Mouse (Mus musculus) embryonic facial prominence, embryonic 15.5 days (tissue): Measurements from ENCODE around the gene Acbd7. TPM values are rescaled to one million over a fixed set of nuclear protein-coding genes. Genes with fewer than 3 reads are reported as not detected.

Experiments
- ATAC-seq: fragments of 200-750 bp; cut with Nextera tagmentation; 2 replicates; pipeline ENCODE4 v1.8.0; 2017; ENCODE audit warnings: low read depth, moderate TSS enrichment; ENCODE audit not compliant: insufficient number of reproducible peaks, low FRiP score, low TSS enrichment
- H3K27ac ChIP-seq: fragments of 300-500 bp; sonication (generic); replicated peaks from 2 replicates; pipeline ENCODE4 v1.5.1; 2015; ENCODE audit warnings: mild to moderate bottlenecking, inconsistent platforms
- H3K27me3 ChIP-seq: fragments of 300-500 bp; sonication (generic); 2 replicates; pipeline ENCODE4 v1.6.1; 2015; ENCODE audit warnings: inconsistent platforms
- H3K36me3 ChIP-seq: fragments of 300-500 bp; sonication (generic); 2 replicates; pipeline ENCODE4 v1.6.1; 2015; ENCODE audit warnings: mild to moderate bottlenecking, inconsistent platforms
- H3K4me1 ChIP-seq: fragments of 300-500 bp; sonication (generic); 2 replicates; pipeline ENCODE4 v1.6.1; 2015; ENCODE audit warnings: inconsistent platforms
- H3K4me2 ChIP-seq: fragments of 300-500 bp; sonication (generic); replicated peaks from 2 replicates; pipeline ENCODE4 v1.6.1; 2015; ENCODE audit warnings: mild to moderate bottlenecking, inconsistent platforms
- H3K4me3 ChIP-seq: fragments of 300-500 bp; sonication (generic); replicated peaks from 2 replicates; pipeline ENCODE4 v1.5.1; 2015; ENCODE audit warnings: mild to moderate bottlenecking, inconsistent platforms
- H3K9ac ChIP-seq: fragments of 300-500 bp; sonication (generic); 2 replicates; pipeline ENCODE4 v1.6.1; 2015; ENCODE audit warnings: inconsistent platforms
- H3K9me3 ChIP-seq: fragments of 300-500 bp; sonication (generic); replicated peaks from 2 replicates; pipeline ENCODE4 v1.6.1; 2016; ENCODE audit warnings: inconsistent platforms
- WGBS: fragments of 180-500 bp; shearing (Covaris S2); methylation state at CpG from one replicate; pipeline ENCODE4 v1.1.7; 2015; 5-methylcytosine and 5-hydroxymethylcytosine counted together
- polyA plus RNA-seq: library from polyadenylated mRNA; unstranded; fragments of >200 nt; fragmentation: Nextera tagmentation; extraction: Ambion mirVana; gene quantifications from 2 replicates; pipeline ENCODE4 v1.2.1, GENCODE M21; 2015

Gene Acbd7
- 3.5 and 3.8 TPM in 2 replicates for polyA plus RNA-seq

DNA sequence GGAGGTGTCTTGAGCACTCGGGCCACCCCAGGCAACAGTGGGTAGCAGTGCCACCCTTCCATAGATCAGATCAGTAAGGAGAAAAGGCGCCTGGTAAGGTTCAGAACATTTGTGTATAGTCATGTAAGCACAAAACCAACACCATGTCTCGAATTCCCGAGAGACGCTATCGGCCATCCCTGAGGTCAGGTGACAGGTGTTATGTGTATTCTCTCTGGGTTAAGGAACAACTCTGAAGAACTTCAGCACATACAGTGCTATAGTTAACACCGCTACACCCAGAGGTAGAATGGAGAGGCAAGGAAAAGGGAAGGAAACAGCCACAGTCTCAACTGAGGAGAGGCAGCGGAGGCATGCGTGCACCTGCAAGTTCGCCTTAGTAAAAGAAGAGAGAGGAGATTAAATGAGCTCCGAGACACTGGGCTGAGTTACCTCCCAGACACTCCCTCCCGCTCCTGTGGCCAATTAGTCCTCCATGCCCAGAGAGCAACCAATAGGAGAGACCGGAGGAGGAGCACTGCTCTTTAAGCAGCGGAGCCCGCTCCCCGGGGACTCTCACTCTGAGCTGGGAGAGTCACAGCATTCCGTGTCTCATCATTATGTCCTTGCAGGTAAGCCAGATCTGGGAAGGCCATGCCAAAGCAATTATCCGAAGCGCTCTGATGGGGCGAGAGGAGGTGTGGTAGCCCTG, at the start of gene Acbd7:
Gene Acbd7, plus strand, starts transcription at position 558 of the 691 bp plus-strand sequence.
- Histone ChIP-seq H3K27me3 (0 out of 2 replicates have a peak, but pooled peaks cover 7% of the 10 kb centered on the region), H3K4me2 (peak within 1 kb of the TSS; percentile 46), H3K9ac (0 out of 2 replicates have a peak within 1 kb of the TSS, but pooled peaks have one; percentile 9), H3K27ac (no peak within 1 kb of the TSS), H3K4me1 (peaks cover 17% of the 10 kb centered on the region), H3K9me3 (no peaks in the 10 kb centered on the region), H3K4me3 (peak within 1 kb of the TSS; percentile 21), H3K36me3 (no peaks in the 10 kb centered on the region)
- 5% methylated on average over 20 of the region's 20 CpGs for WGBS
- no peak for ATAC-seq

DNA sequence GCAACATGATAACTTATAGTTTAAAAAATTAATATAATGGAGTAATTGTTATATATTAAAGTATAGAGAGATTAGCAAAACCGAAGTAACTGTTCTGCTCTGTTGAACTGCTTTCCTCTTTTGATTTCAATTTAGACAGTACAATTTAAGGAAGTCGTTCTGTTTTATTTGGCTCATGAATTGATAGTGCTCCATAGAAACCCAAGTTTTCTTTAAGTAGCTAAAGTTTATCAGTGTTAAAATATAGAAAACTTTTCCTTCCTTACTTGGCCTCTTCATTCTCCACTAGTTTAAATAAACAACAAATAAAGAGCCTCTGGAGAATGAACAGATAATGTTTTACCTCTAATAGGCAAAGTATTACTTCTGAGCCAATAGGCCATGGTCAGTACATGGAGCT, 49.7 kb upstream of the Acbd7 start:
- WGBS, result 80% methylated on average over 2 of the region's 2 CpGs
- H3K27ac ChIP-seq, result no peak overlapping the region
- no peak overlapping the region for H3K9ac ChIP-seq
- no peak for ATAC-seq
- no peaks in the 10 kb centered on the region for H3K27me3 ChIP-seq
- H3K4me2 ChIP-seq, result no peak overlapping the region
- H3K4me3 ChIP-seq, result no peak overlapping the region
- H3K36me3 ChIP-seq, result no peaks in the 10 kb centered on the region
- no peaks in the 10 kb centered on the region for H3K9me3 ChIP-seq
- peaks cover 8% of the 10 kb centered on the region for H3K4me1 ChIP-seq

DNA sequence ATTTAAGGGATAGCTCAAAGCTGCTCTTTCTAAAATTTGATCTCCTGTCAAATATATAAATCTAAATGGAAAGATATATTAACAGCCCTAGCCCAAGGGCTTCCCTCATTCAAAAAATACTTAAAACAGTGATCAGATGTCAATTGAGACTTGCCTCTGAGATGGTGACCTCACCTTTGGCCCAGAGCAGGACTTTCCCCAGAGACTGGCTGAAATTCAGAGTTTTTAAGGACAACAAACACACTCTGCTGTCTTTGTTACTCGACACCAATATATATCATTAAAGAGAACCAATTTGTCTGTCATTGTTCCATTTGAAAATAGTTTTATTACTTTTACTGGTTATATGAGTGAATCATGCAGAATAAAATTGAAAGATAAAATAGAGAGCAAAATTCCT, 46.4 kb upstream of the Acbd7 start:
- Histone ChIP-seq H3K4me3 (no peak overlapping the region), H3K4me2 (no peak overlapping the region), H3K36me3 (no peaks in the 10 kb centered on the region), H3K9ac (no peak overlapping the region), H3K27ac (no peak overlapping the region), H3K4me1 (no peaks in the 10 kb centered on the region), H3K27me3 (no peaks in the 10 kb centered on the region), H3K9me3 (no peaks in the 10 kb centered on the region)
- ATAC-seq, result no peak
- 86% methylated on average over 1 of the region's 1 CpGs for WGBS

DNA sequence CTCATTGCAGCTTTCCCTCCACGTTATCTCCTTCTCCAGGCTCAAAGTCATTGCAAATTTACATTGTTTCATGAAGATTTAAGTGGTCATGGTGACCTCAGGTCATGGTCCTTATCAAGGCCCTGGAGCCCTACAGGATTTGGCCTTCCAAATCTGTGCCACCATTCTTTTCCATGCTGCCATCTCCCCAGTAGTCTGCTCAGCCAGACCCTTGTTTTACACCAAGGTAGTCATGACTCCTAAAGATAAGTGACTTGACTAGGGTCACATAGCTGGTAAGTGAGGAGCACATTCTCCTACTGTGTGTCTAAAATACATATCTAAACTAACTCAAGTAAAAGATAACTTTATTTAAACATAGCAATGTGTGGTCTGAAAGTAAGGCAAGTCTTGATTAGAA, 43.8 kb upstream of the Acbd7 start:
- WGBS, result 94% methylated on average over 1 of the region's 1 CpGs

DNA sequence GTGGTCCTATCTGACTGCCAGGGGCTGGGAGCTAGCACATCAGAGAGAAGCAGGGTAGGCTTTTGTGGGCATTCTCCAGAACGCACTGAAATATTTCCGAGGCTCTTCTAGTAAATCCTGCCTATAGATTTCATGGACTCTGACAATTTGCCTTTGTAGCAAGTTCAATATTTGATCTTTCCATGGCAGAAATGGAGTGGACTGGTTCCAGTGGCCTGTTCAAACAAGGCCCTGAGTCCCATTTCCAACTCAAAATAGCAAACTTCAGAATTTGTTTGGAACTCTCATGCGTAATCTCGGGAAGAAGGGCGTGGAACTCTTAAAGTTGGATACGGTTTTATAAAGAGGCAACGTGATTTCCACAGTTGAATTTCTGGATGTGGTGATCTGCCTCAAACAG, 40.1 kb upstream of the Acbd7 start:
- Histone ChIP-seq H3K27me3 (no peaks in the 10 kb centered on the region), H3K36me3 (no peaks in the 10 kb centered on the region), H3K4me2 (no peak overlapping the region), H3K4me1 (no peaks in the 10 kb centered on the region), H3K9ac (no peak overlapping the region), H3K27ac (no peak overlapping the region), H3K9me3 (no peaks in the 10 kb centered on the region), H3K4me3 (no peak overlapping the region)
- 74% methylated on average over 7 of the region's 7 CpGs for WGBS
- ATAC-seq, result no peak

More for the DNA sequence above, 43.8 kb upstream of the Acbd7 start:
- Histone ChIP-seq H3K36me3 (no peaks in the 10 kb centered on the region), H3K9ac (no peak overlapping the region), H3K9me3 (no peaks in the 10 kb centered on the region), H3K27ac (no peak overlapping the region), H3K4me3 (no peak overlapping the region), H3K4me1 (no peaks in the 10 kb centered on the region), H3K27me3 (no peaks in the 10 kb centered on the region), H3K4me2 (no peak overlapping the region)
- no peak for ATAC-seq

DNA sequence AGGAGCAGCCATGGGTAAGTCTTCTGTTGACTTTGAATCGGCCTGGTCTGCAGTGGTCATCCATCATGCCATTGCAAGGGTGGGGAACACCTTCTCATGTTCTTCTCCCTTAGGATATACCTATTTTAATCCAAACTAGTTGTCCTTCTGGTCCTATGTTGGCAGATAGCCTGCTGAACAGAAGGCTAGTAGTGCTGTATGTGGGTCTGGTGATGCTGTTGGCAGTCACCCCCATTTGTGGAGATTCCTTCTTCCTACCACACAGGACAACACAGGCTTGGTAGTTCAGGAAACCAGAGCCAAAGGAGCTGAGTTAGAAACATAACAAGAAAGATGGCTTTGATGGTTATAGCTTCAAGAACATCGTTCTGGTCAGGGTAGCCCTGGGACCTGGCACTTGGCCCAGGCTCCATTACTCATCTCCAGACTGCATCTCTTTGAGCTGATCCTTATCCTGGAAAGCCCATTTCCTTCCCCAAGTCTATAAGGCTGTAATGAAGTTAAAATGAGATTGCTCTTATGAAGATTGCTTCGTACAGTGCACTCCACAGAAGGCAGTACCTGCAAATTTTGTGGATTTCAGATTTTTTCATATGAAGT, 30.4 kb upstream of the Acbd7 start:
- ATAC-seq, result no peak
- H3K4me1 ChIP-seq, result no peaks in the 10 kb centered on the region
- WGBS, result 74% methylated on average over 3 of the region's 3 CpGs

DNA sequence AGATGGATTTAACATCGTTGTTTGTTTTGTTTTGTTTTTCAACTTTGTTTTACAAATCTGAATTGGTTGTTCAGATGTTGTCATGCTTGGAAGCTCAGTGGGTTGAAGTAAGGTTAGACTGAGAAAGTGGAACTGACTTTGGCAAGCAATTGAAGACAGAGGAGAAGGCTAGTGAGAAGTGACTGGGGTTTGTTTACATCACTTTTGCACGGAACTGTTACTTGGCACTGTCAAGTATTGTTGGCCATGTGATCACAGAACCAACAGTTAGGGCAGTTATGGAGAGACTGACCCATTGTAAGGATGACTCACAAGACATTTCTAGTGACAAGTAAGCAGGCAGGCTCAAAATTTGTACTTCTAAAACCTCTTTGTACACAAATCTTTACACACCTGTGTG, 12.8 kb upstream of the Acbd7 start:
- Histone ChIP-seq H3K27ac (no peak overlapping the region), H3K9me3 (no peaks in the 10 kb centered on the region), H3K4me3 (no peak overlapping the region), H3K4me2 (no peak overlapping the region), H3K9ac (no peak overlapping the region), H3K27me3 (no peaks in the 10 kb centered on the region), H3K4me1 (no peaks in the 10 kb centered on the region), H3K36me3 (peaks cover 52% of the 10 kb centered on the region)
- ATAC-seq, result no peak
- 86% methylated on average over 2 of the region's 2 CpGs for WGBS

More for the DNA sequence above, 30.4 kb upstream of the Acbd7 start:
- Histone ChIP-seq H3K9ac (no peak overlapping the region), H3K27me3 (no peaks in the 10 kb centered on the region), H3K36me3 (peaks cover 10% of the 10 kb centered on the region), H3K9me3 (no peaks in the 10 kb centered on the region), H3K4me2 (no peak overlapping the region), H3K4me3 (no peak overlapping the region), H3K27ac (no peak overlapping the region)

DNA sequence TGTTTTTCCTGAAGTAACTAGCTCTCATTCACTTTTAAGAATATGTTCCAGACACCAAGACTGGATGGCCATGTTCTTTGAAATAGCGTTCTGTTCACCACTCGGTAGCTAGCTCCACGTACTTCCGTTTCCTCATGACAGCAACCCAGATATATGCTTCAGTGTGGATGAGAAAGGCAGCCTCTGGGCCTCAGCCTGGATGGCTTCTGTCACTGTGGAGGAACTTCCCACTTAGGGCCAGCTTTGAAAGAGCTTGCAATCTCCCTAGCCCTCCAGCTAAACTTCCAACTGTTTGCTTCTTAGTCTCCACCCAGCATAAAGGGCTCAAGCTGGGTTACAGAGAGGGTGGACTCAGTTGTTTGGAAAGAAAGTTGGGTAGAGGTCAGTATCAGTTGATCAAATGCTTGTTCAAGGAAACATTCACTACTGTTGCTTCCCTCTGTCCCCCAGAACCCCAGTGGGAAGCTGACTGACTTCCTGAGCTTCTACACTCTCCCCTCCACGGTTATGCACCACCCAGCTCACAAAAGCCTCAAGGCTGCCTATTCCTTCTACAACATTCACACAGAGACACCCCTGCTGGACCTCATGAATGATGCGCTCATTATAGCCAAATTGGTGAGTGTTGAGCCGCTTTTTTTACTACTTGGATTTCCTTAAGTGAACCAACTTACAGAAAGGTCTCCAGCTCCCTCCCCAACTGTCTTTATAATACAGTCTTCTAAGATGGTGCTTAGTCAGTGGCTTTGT, 11.4 kb upstream of the Acbd7 start:
- H3K4me3 ChIP-seq, result no peak overlapping the region
- H3K36me3 ChIP-seq, result peaks cover 56% of the 10 kb centered on the region
- 88% methylated on average over 7 of the region's 7 CpGs for WGBS
- H3K4me2 ChIP-seq, result no peak overlapping the region
- H3K9ac ChIP-seq, result no peak overlapping the region
- no peaks in the 10 kb centered on the region for H3K27me3 ChIP-seq
- no peaks in the 10 kb centered on the region for H3K4me1 ChIP-seq
- H3K27ac ChIP-seq, result no peak overlapping the region
- no peaks in the 10 kb centered on the region for H3K9me3 ChIP-seq
- no peak for ATAC-seq

DNA sequence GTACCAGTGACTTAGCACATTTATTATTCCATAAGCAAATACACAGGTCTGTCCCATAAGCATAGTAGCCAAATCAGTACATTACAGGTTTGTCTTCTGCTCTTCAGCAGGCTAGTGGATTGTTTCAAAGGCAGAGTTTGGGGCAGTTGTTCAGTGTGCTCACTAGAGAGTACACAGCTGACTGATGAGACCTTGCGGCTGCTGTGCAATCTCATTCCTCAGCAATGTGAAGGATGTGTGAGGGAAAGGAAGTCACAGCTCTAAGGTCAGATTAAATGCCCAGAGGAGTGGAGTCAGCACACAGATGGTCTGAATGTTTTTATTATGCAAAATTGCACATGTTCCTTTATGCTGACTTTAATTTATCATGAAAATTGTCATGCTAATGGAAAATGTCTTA, 9.4 kb upstream of the Acbd7 start:
- Histone ChIP-seq H3K9me3 (no peaks in the 10 kb centered on the region), H3K27me3 (no peaks in the 10 kb centered on the region), H3K4me1 (peaks cover 6% of the 10 kb centered on the region), H3K36me3 (peaks cover 59% of the 10 kb centered on the region), H3K9ac (no peak overlapping the region), H3K4me2 (no peak overlapping the region), H3K27ac (no peak overlapping the region), H3K4me3 (no peak overlapping the region)
- whole genome bisulfite sequencing, result 82% methylated on average over 1 of the region's 1 CpGs
- no peak for ATAC-seq

DNA sequence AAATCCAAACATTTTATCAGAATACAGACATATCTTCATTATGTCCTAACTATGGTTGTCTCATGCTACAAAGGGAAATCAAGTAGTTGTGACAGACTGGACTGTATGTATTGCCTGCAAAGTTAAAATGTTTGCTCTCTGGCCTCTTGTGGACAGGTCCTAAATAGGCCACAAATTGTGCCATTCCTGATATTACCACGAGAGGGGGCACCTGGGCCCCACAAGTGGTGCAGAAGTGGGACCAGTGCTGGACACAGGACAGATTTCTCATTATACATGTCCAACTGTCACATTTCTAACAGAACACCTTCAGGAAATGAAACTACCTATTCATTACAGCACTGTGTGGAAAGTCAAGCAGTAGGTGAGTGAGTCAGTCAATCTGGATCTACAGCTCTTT, 8.6 kb upstream of the Acbd7 start:
- no peak for ATAC-seq
- WGBS, result 30% methylated on average over 1 of the region's 1 CpGs
- H3K4me3 ChIP-seq, result no peak overlapping the region

DNA sequence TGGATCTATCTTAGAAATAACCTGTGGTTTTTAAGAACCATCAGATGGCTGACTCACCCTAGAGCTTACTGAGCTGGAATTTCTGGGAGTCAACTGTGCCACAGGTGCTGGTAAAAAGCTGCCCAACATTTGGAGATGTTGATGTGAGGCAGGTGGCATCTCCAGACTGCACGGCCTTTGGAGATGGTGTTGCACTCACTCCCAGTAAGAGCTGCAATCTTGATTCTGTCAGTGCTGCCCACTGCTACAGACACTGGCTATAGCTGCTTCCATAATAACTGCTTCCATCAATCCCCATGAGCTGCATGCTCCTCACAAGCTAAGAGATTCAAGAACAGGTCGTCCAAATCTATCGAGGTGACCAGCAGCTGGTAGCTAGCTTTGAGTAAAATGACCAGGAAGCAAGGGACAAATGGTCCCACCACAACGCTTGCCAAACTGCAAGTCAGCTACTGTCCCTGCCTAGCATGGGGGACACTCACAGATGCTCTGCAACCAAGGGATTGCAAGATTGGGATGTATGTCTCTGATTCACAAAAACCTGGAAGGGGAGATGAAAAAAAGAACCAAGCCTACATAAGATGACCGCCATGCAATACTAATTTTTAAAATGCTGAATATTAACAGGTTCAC, 4.8 kb upstream of the Acbd7 start:
- Histone ChIP-seq H3K9me3 (no peaks in the 10 kb centered on the region), H3K4me3 (peak overlapping the region; percentile 80), H3K9ac (no peak overlapping the region), H3K36me3 (peaks cover 29% of the 10 kb centered on the region), H3K4me1 (peaks cover 17% of the 10 kb centered on the region), H3K4me2 (peak overlapping the region; percentile 67), H3K27me3 (0 out of 2 replicates have a peak, but pooled peaks cover 2% of the 10 kb centered on the region), H3K27ac (no peak overlapping the region)
- ATAC-seq, result no peak
- WGBS, result 80% methylated on average over 5 of the region's 5 CpGs

More for the DNA sequence above, 8.6 kb upstream of the Acbd7 start:
- Histone ChIP-seq H3K9me3 (no peaks in the 10 kb centered on the region), H3K4me2 (no peak overlapping the region), H3K9ac (no peak overlapping the region), H3K27me3 (no peaks in the 10 kb centered on the region), H3K36me3 (peaks cover 55% of the 10 kb centered on the region), H3K27ac (no peak overlapping the region), H3K4me1 (peaks cover 8% of the 10 kb centered on the region)
